12 mouse cellular contexts compared by ENCODE assay signal in genomic region chr5:74005936-74006335, GRCm38 (mm10).
"Had no signal": no experiment of that assay in that cellular context is flagged by ENCODE, and none has a peak within 500 bp of the region (broad histone marks: within the 10 kb centered on the region; RNA-seq: fewer than 3 reads in every experiment).

No protein-coding gene starts in this region.

- DNase-seq: left cerebral cortex, postnatal 4 days; liver; liver, embryonic 13.5 days; liver, postnatal 0 days; lung, adult 18-20 months; lung, adult 2 months; lung, embryonic 14.5 days; lung, postnatal 10 days; lung, postnatal 14 days; lung, postnatal 36 days; lung, postnatal 4 days; midbrain, embryonic 14.5 days had no signal
